Mouse (Mus musculus) CD4-positive, CD25-positive, alpha-beta regulatory T cell, adult 4 months (primary cell): ENCODE measurements around the gene Mt1. TPM values are rescaled to one million over a fixed set of nuclear protein-coding genes. Genes with fewer than 3 reads are reported as not detected.
"Not testable (repeated sequence)": the region's sequence is repeated elsewhere in the genome, so short reads cannot be mapped to it uniquely, and the experiment has no call there.

ENCODE experiments used
- ATAC-seq: one replicate; pipeline ENCODE4 v1.8.0; 2017
- polyA plus RNA-seq, 2 experiments: library from polyadenylated mRNA; unstranded; fragments of 100-300 nt; shearing (Covaris generic); gene quantifications; one replicate each; pipeline ENCODE4 v1.2.1; 2017

The Mt1 gene
- polyA plus RNA-seq, result 1 to 10 TPM; 3.5 to 4.2 TPM

- peak; percentile 75 for ATAC-seq
Measured at GRCm38 (mm10) chr8:94178857-94179712, at the start of gene Mt1. Gene Mt1, plus strand, starts transcription at chr8:94179082.

GRCm38 (mm10) chr8:94129133-94129789 lies 49.6 kb upstream of the Mt1 start:
- no peak for ATAC-seq

GRCm38 (mm10) chr8:94130126-94130525 lies 48.8 kb upstream of the Mt1 start:
- no peak for ATAC-seq

GRCm38 (mm10) chr8:94132096-94132495 lies 46.8 kb upstream of the Mt1 start:
- no peak for ATAC-seq

GRCm38 (mm10) chr8:94134601-94135000 lies 44.3 kb upstream of the Mt1 start:
- ATAC-seq, result not testable (repeated sequence)

- no peak for ATAC-seq
Measured at GRCm38 (mm10) chr8:94135556-94135955, 43.3 kb upstream of the Mt1 start.

- no peak for ATAC-seq
Measured at GRCm38 (mm10) chr8:94136192-94136591, 42.7 kb upstream of the Mt1 start.

- no peak for ATAC-seq
Measured at GRCm38 (mm10) chr8:94136933-94137332, 41.9 kb upstream of the Mt1 start, which contains the start of gene Mt4. Gene Mt4, plus strand, starts transcription at chr8:94137197.

- no peak for ATAC-seq
Measured at GRCm38 (mm10) chr8:94140266-94140795, 38.6 kb upstream of the Mt1 start.

GRCm38 (mm10) chr8:94148236-94148635 lies 30.6 kb upstream of the Mt1 start:
- no peak for ATAC-seq

- no peak for ATAC-seq
Measured at GRCm38 (mm10) chr8:94150925-94151324, 28.0 kb upstream of the Mt1 start.

GRCm38 (mm10) chr8:94152513-94153300 lies 26.2 kb upstream of the Mt1 start, which contains the start of gene Mt3:
Gene Mt3, plus strand, starts transcription at chr8:94152607.
- ATAC-seq, result no peak

- ATAC-seq, result no peak
Measured at GRCm38 (mm10) chr8:94153451-94153850, 25.4 kb upstream of the Mt1 start.

- no peak for ATAC-seq
Measured at GRCm38 (mm10) chr8:94154537-94154936, 24.3 kb upstream of the Mt1 start.

GRCm38 (mm10) chr8:94156092-94156491 lies 22.8 kb upstream of the Mt1 start:
- ATAC-seq, result no peak

- ATAC-seq, result not testable (repeated sequence)
Measured at GRCm38 (mm10) chr8:94165772-94166171, 13.1 kb upstream of the Mt1 start.

- ATAC-seq, result peak; percentile 78
Measured at GRCm38 (mm10) chr8:94167244-94167643, 11.6 kb upstream of the Mt1 start.

- ATAC-seq, result no peak
Measured at GRCm38 (mm10) chr8:94169547-94169946, 9.3 kb upstream of the Mt1 start.

- peak; percentile 31 for ATAC-seq
Measured at GRCm38 (mm10) chr8:94171321-94171755, 7.5 kb upstream of the Mt1 start.

GRCm38 (mm10) chr8:94172075-94172808 lies 6.6 kb upstream of the Mt1 start, which contains the start of gene Mt2:
Gene Mt2, plus strand, starts transcription at chr8:94172664.
- peak; percentile 23 for ATAC-seq

GRCm38 (mm10) chr8:94172809-94173732 lies 5.8 kb upstream of the Mt1 start:
- ATAC-seq, result no peak
